Mouse (Mus musculus) naive thymus-derived CD4-positive, alpha-beta T cell, adult 5 months (primary cell): Measurements from ENCODE around the gene Nefh. TPM values are rescaled to one million over a fixed set of nuclear protein-coding genes. Genes with fewer than 3 reads are reported as not detected.

Source experiments
- polyA plus RNA-seq: library from polyadenylated mRNA; unstranded; fragments of 100-300 nt; shearing (Covaris generic); gene quantifications from one replicate; pipeline ENCODE4 v1.2.1, GENCODE M21; 2017

Nefh gene
- 6.4 TPM for polyA plus RNA-seq

GRCm38 (mm10) chr11:4947813-4948174, at the start of gene Nefh:
Nefh (minus strand) TSS chr11:4948064.

GRCm38 (mm10) chr11:4986695-4987486, 39.0 kb upstream of the Nefh start, which contains the start of gene Ap1b1:
Ap1b1 (plus strand) TSS chr11:4986824.

GRCm38 (mm10) chr11:4894848-4895816, 52.7 kb downstream of the Nefh start, which contains the start of gene Thoc5:
Thoc5 (plus strand) TSS chr11:4895320.

Other genes starting within 250 kb of the Nefh start
- gene Uqcr10, start 243.7 kb downstream of the Nefh start, polyA plus RNA-seq = 278 TPM
- 48.2 TPM for gene Zmat5, start 243.4 kb downstream of the Nefh start, polyA plus RNA-seq
- gene Cabp7, start 201.3 kb downstream of the Nefh start, polyA plus RNA-seq = not detected
- gene Nf2, start 98.5 kb downstream of the Nefh start, polyA plus RNA-seq = 32.5 TPM
- 20.4 TPM for gene Nipsnap1, start 74.1 kb downstream of the Nefh start, polyA plus RNA-seq
- 36.3 TPM for gene Thoc5, start 52.7 kb downstream of the Nefh start, polyA plus RNA-seq
- gene Ap1b1, start 38.8 kb upstream of the Nefh start, polyA plus RNA-seq = 127 TPM
- not detected for gene Rasl10a, start 110.1 kb upstream of the Nefh start, polyA plus RNA-seq
- gene Gas2l1, start 117.3 kb upstream of the Nefh start, polyA plus RNA-seq = 0.21 TPM
- 4.1 TPM for gene Rhbdd3, start 150.9 kb upstream of the Nefh start, polyA plus RNA-seq
- 761 TPM for gene Ewsr1, start 151.2 kb upstream of the Nefh start, polyA plus RNA-seq
- gene Emid1, start 204.2 kb upstream of the Nefh start, polyA plus RNA-seq = 5.1 TPM